Mouse (Mus musculus) heart, adult 2 months (tissue): ENCODE measurements around the gene Dok5. TPM values are rescaled to one million over a fixed set of nuclear protein-coding genes. Genes with fewer than 3 reads are reported as not detected.

ENCODE experiments used
- DNase-seq, 2 experiments: peaks; one replicate each; pipeline ENCODE4 v3.0.0; 2021
- H3K27ac ChIP-seq: fragments of 200-600 bp; 2 replicates; pipeline ENCODE4 v1.8.1; 2022
- H3K27me3 ChIP-seq: fragments of 200-500 bp; 2 replicates; pipeline ENCODE4 v1.6.1; 2012; ENCODE audit warnings: mild to moderate bottlenecking, low read length, inconsistent platforms, mixed read lengths; ENCODE audit not compliant: control insufficient read depth, insufficient read depth
- H3K36me3 ChIP-seq: fragments of 200-500 bp; 2 replicates; pipeline ENCODE4 v1.6.1; 2012; ENCODE audit warnings: low read length, inconsistent platforms; ENCODE audit not compliant: control insufficient read depth, insufficient read depth
- H3K4me1 ChIP-seq: fragments of 200-500 bp; 2 replicates; pipeline ENCODE4 v1.6.1; 2011; ENCODE audit warnings: low read length; ENCODE audit not compliant: control insufficient read depth, insufficient read depth
- H3K4me3 ChIP-seq: fragments of 200-600 bp; 2 replicates; pipeline ENCODE4 v1.8.1; 2022
- H3K79me2 ChIP-seq: fragments of 200-500 bp; replicated peaks from 2 replicates; pipeline ENCODE4 v1.6.1; 2012; ENCODE audit warnings: mild to moderate bottlenecking, inconsistent platforms, low read length, moderate library complexity, mixed read lengths; ENCODE audit not compliant: control insufficient read depth, insufficient read depth
- H3K9ac ChIP-seq: fragments of 200-500 bp; 2 replicates; pipeline ENCODE4 v1.6.1; 2012; ENCODE audit warnings: low read depth, mild to moderate bottlenecking, control low read depth, inconsistent platforms, low read length, mixed read lengths
- CTCF ChIP-seq: fragments of 200-600 bp; IDR thresholded peaks from 2 replicates; pipeline ENCODE4 v1.8.1; 2022; ENCODE audit warnings: antibody characterized with exemption, mild to moderate bottlenecking, moderate library complexity
- EP300 ChIP-seq: fragments of 200-500 bp; IDR thresholded peaks from 2 replicates; pipeline ENCODE4 v1.6.1; 2011; ENCODE audit warnings: low read depth, low read length, control low read depth; ENCODE audit not compliant: insufficient read depth
- POLR2A ChIP-seq: fragments of 200-500 bp; IDR thresholded peaks from 2 replicates; pipeline ENCODE4 v1.6.1; 2011; ENCODE audit warnings: mild to moderate bottlenecking, low read depth, low read length, control low read depth; ENCODE audit not compliant: insufficient read depth
- WGBS: fragments of 180-500 bp; shearing (Covaris S2); methylation state at CpG from one replicate; pipeline ENCODE4 v1.1.7; 2018; 5-methylcytosine and 5-hydroxymethylcytosine counted together
- intact Hi-C: fragments of 180-260 bp; cut with DNase I; formaldehyde crosslinking; loops from one replicate; pipeline ENCODE4 v1.15.1; 2025
- polyA plus RNA-seq: library from polyadenylated mRNA; depleted of rRNA; stranded (reverse); fragments of >200 nt; gene quantifications from 2 replicates; pipeline ENCODE4 v1.2.3, GENCODE M21; 2012; rRNA removed
- total RNA-seq, 2 experiments: library from RNA; stranded (reverse); gene quantifications; 2 replicates each; pipeline ENCODE4 v1.2.3; 2021

Gene Dok5
- total and polyA plus RNA-seq, 3 experiments: 0.41 to 1.4 TPM; not detected in 1

DNA sequence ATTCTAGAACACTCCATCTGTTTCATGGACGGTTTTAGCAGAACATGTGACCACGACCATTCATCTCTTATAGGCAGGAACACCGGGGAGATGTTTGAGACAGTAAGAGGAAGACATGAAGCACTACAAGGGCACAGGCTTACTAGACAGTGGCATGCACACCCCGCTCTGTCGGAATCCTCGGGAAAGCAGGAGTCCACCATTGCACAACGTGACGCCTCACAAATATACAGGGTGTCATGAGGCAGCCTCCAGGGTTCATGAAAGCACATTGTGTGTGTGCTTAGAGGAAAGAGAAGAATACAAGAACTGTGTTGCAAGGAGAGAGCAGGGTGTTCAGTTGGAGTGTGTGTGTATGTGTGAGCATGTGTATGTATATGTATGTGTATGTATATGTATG lies 184.0 kb downstream of the Dok5 start:
- Histone ChIP-seq H3K79me2 (no peaks in the 10 kb centered on the region), H3K4me1 (no peaks in the 10 kb centered on the region), H3K36me3 (no peaks in the 10 kb centered on the region), H3K27me3 (no peaks in the 10 kb centered on the region), H3K4me3 (no peak overlapping the region), H3K27ac (no peak overlapping the region), H3K9ac (no peak overlapping the region)
- no peak for DNase-seq
- intact Hi-C loops: no loop called here
- TF ChIP-seq CTCF (no peak), POLR2A (no peak), EP300 (no peak)
- 77% methylated on average over 8 of the region's 8 CpGs for WGBS

GRCm38 (mm10) chr2:170922260-170922659 lies 190.7 kb downstream of the Dok5 start:
- H3K9ac ChIP-seq: no peak overlapping the region
- intact Hi-C loops: no loop called here
- no peak overlapping the region for H3K27ac ChIP-seq
- no peaks in the 10 kb centered on the region for H3K4me1 ChIP-seq
- H3K36me3 ChIP-seq: no peaks in the 10 kb centered on the region
- 45% methylated on average over 3 of the region's 3 CpGs for WGBS
- TF ChIP-seq CTCF (no peak), EP300 (no peak), POLR2A (no peak)
- no peaks in the 10 kb centered on the region for H3K27me3 ChIP-seq
- DNase-seq: no peak
- H3K79me2 ChIP-seq: no peaks in the 10 kb centered on the region
- no peak overlapping the region for H3K4me3 ChIP-seq

DNA sequence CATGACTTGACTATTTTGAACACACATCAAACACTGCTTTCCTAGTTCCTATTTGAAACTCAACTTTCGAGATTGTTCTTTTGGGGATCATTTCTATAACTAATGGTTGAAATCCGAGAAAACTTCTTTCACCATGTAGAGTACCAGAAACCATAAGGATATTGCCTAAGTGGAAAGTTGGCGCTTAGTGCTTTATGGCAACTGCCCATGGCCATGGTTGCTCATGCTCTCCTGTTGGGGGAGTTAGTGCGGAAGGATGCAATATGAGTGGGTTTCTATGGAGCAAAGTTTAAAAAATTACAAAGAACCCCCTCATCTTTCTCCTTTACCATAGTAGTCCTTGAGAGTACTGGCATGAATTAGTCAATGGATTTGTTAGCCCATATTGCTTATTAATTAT lies 192.5 kb downstream of the Dok5 start:
- intact Hi-C loops: no loop called here
- Histone ChIP-seq H3K9ac (no peak overlapping the region), H3K36me3 (no peaks in the 10 kb centered on the region), H3K79me2 (no peaks in the 10 kb centered on the region), H3K4me1 (no peaks in the 10 kb centered on the region), H3K4me3 (no peak overlapping the region), H3K27ac (no peak overlapping the region), H3K27me3 (no peaks in the 10 kb centered on the region)
- TF ChIP-seq POLR2A (no peak), CTCF (no peak), EP300 (no peak)
- no peak for DNase-seq
- WGBS: 84% methylated on average over 4 of the region's 4 CpGs

DNA sequence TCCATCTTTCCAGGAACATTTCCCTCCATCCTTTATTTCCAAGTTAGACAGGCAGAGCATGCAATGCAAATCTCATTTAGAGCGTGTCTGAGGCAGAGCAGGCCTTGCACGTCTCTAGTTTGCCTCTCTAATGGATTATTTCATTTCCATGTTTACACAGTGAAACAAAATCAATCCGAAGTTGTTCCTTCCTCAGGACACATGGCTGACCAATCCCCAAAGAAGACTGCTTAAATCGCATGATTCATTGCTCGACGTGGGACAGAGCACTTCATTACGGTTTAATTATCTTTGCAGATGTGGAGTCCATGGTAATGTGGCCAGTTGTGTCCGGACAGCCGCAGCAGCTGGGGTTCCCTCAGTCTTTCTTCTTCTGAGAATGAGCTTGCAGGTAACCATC lies 194.6 kb downstream of the Dok5 start:
- Histone ChIP-seq H3K79me2 (no peaks in the 10 kb centered on the region), H3K27me3 (no peaks in the 10 kb centered on the region), H3K9ac (no peak overlapping the region), H3K36me3 (no peaks in the 10 kb centered on the region), H3K27ac (no peak overlapping the region), H3K4me1 (no peaks in the 10 kb centered on the region), H3K4me3 (no peak overlapping the region)
- DNase-seq: no peak
- intact Hi-C loops: no loop called here
- 66% methylated on average over 9 of the region's 9 CpGs for WGBS
- TF ChIP-seq EP300 (no peak), POLR2A (no peak), CTCF (no peak)

Other genes starting within 250 kb of the Dok5 start
- gene Pfdn4, start 235.4 kb upstream of the Dok5 start, total RNA-seq: 10 to 100 TPM; 10.6 to 13.3 TPM
- gene Pfdn4, start 235.4 kb upstream of the Dok5 start, polyA plus RNA-seq: 3.6 and 7.9 TPM in 2 replicates
- not detected for gene Cyp24a1, start 234.7 kb upstream of the Dok5 start, total RNA-seq
- not detected in 2 replicates for gene Cyp24a1, start 234.7 kb upstream of the Dok5 start, polyA plus RNA-seq
- not detected for gene 4930470P17Rik, start 129.8 kb upstream of the Dok5 start, total RNA-seq
- not detected in 2 replicates for gene 4930470P17Rik, start 129.8 kb upstream of the Dok5 start, polyA plus RNA-seq